Mouse (Mus musculus): ENCODE data around the gene Hmgn2.

DNA sequence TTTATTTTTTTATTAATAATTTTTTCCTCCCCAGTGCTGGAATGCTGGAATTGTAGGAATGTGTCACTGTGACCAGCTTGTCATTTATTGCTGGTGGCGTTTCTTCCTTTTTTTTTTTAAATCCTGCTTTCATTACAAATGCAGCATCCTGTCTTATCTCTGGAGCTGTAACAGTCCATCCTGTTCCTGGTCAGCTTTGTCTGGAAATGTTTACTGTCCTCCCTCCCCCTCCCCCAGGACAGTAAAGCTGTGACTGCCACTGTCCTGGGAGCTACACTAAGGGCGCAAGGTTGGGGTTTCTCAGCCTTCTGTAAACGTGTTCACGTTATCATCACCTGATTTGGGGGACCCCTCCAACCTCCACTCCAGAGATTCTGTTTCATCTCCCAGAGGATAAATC lies 43.2 kb downstream of the Hmgn2 start:
- TF ChIP-seq ZC3H11A (IDR thresholded peaks at IDR 0.05; ENCODE audit: borderline replicate concordance, low read depth, low read length) (no peak), MAFK (IDR thresholded peaks at IDR 0.05; ENCODE audit: insufficient read depth, low read depth, low read length) (no peak)
